In the genomic region with DNA sequence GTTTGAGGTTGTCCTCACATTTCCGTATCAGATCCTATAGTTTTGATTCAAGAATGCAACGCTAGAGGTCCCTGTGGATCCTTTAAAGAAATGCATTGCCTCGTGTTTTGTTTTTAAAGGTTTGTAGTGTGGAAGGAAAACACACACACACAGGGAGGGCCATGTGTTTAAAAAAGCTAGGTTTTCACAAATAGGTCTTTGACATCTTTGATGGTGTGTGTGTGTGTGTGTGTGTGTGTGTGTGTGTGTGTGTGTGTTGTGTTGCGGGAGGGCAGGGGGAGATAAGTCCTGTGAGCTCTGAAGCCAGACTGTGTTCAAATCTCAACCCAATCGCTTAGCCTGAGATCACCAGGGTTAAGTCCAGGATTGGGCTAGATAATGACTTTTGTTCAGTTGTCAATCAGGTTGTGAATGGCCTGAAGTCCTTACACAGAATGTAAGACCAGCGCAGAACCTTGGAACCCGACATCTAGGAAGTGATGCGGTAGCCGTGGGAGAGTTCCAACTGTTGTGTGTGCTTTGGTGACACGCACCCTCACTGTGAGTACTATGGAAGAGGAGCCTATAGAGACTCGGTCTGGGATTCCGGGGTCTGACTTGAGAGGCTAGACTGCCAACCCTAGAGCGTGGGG, we compare ENCODE assay signal across 8 mouse cellular contexts. TPM values are rescaled to one million over a fixed set of nuclear protein-coding genes. Genes with fewer than 3 reads are reported as not detected.
A peak's percentile ranks its signal among the peaks of the same experiment; 100 is the strongest.
DNase-seq lines count a peak whose midpoint lies in the region; ATAC-seq and TF ChIP-seq lines count a peak whose summit lies in the region.

No protein-coding gene starts in this region.

- ATAC-seq in hindbrain, postnatal 0 days: peak; percentile 50; the same call in 1 of the 2 replicates
- ATAC-seq in megakaryocyte, adult 5-6 weeks (ENCODE audit: poor library complexity, severe bottlenecking): peak; percentile 30
- ATAC-seq in stomach, postnatal 0 days (ENCODE audit: low FRiP score, low TSS enrichment): peak; percentile 69

- no peaks in the 10 kb centered on the region for H3K27me3 ChIP-seq in heart, adult 2 months (ENCODE audit: control insufficient read depth, insufficient read depth, low read length)
- peaks cover 36% of the 10 kb centered on the region for H3K27me3 ChIP-seq in embryonic facial prominence, embryonic 10.5 days (replicated peaks; ENCODE audit: low read depth, poor library complexity, severe bottlenecking)
- H3K27me3 ChIP-seq in hindbrain, postnatal 0 days (ENCODE audit: insufficient read depth, low read length): peaks cover 21% of the 10 kb centered on the region
- no peaks in the 10 kb centered on the region for H3K27me3 ChIP-seq in stomach, postnatal 0 days (ENCODE audit: control insufficient read depth, insufficient read depth, low read length)

- H3K9me3 ChIP-seq in embryonic facial prominence, embryonic 10.5 days: no peaks in the 10 kb centered on the region
- H3K9me3 ChIP-seq in hindbrain, postnatal 0 days (ENCODE audit: low read length): no peaks in the 10 kb centered on the region
- no peaks in the 10 kb centered on the region for H3K9me3 ChIP-seq in stomach, postnatal 0 days (ENCODE audit: control insufficient read depth, low read length)

- peak overlapping the region; percentile 75 for H3K27ac ChIP-seq in heart, adult 2 months
- peak overlapping the region; percentile 76 for H3K27ac ChIP-seq in embryonic facial prominence, embryonic 10.5 days (replicated peaks)
- no peak overlapping the region for H3K27ac ChIP-seq in hindbrain, postnatal 0 days
- no peak overlapping the region for H3K27ac ChIP-seq in stomach, postnatal 0 days (replicated peaks)

- WGBS in heart, adult 2 months: 3% methylated on average over 13 of the region's 13 CpGs
- 4% methylated on average over 13 of the region's 13 CpGs for WGBS in embryonic facial prominence, embryonic 10.5 days
- under 1% methylated on average over 13 of the region's 13 CpGs for WGBS in hindbrain, postnatal 0 days
- 6% methylated on average over 13 of the region's 13 CpGs for WGBS in stomach, postnatal 0 days

- no peak for TF ChIP-seq POLR2A in heart, adult 2 months (IDR thresholded peaks at IDR 0.05; ENCODE audit: insufficient read depth, low read depth, low read length)

- H3K4me3 ChIP-seq in heart, adult 2 months: peak overlapping the region; percentile 32
- H3K4me3 ChIP-seq in embryonic facial prominence, embryonic 10.5 days: peak overlapping the region; percentile 54
- H3K4me3 ChIP-seq in hindbrain, postnatal 0 days (ENCODE audit: low read length): peak overlapping the region; percentile 29
- peak overlapping the region; percentile 35 for H3K4me3 ChIP-seq in stomach, postnatal 0 days (ENCODE audit: low read depth, low read length)

- no peak for TF ChIP-seq EP300 in heart, adult 2 months (IDR thresholded peaks at IDR 0.05; ENCODE audit: insufficient read depth, low read depth, low read length)
- TF ChIP-seq EP300 in stomach, postnatal 0 days (optimal IDR thresholded peaks at IDR 0.05): no peak

- H3K9ac ChIP-seq in heart, adult 2 months (ENCODE audit: low read depth, low read length): peak overlapping the region; percentile 57
- H3K9ac ChIP-seq in hindbrain, postnatal 0 days (replicated peaks; ENCODE audit: low read length): no peak overlapping the region
- peak overlapping the region; percentile 27; the same call in 1 of the 2 replicates for H3K9ac ChIP-seq in stomach, postnatal 0 days (ENCODE audit: low read length)

- intact Hi-C loops in heart, adult 2 months (cut with DNase I): loop anchor here (1.0 to 5.0 kb wide), 5 partner anchors 78 to 582 kb away; no protein-coding TSS in a partner anchor
- intact Hi-C loops in heart, postnatal 25 days (cut with DNase I): loop anchor here (1.0 to 10.0 kb wide), 4 partner anchors 73 to 585 kb away; no protein-coding TSS in a partner anchor

- H3K36me3 ChIP-seq in heart, adult 2 months (ENCODE audit: control insufficient read depth, insufficient read depth, low read length): no peaks in the 10 kb centered on the region
- no peaks in the 10 kb centered on the region for H3K36me3 ChIP-seq in embryonic facial prominence, embryonic 10.5 days (replicated peaks)
- H3K36me3 ChIP-seq in hindbrain, postnatal 0 days (ENCODE audit: insufficient read depth, low read length): no peaks in the 10 kb centered on the region
- H3K36me3 ChIP-seq in stomach, postnatal 0 days (ENCODE audit: control insufficient read depth, insufficient read depth, low read length): no peaks in the 10 kb centered on the region

- peak; percentile 62 for TF ChIP-seq CTCF in heart, adult 2 months (IDR thresholded peaks at IDR 0.05)
- TF ChIP-seq CTCF in hindbrain, postnatal 0 days (IDR thresholded peaks at IDR 0.05; ENCODE audit: low read depth): peak; percentile 68
- TF ChIP-seq CTCF in stomach, postnatal 0 days (IDR thresholded peaks at IDR 0.05; ENCODE audit: low read depth): peak; percentile 72

- DNase-seq in heart, adult 2 months: no peak
- no peak for DNase-seq in heart, postnatal 25 days (ENCODE audit: low spot score)
- peak; percentile 82 for DNase-seq in CD4-positive, CD25-positive, alpha-beta regulatory T cell, adult 2 months (ENCODE audit: low read depth, low spot score)
- DNase-seq in embryonic facial prominence, embryonic 10.5 days (ENCODE audit: low spot score): peak; percentile 47
- DNase-seq in hindbrain, postnatal 0 days (ENCODE audit: low spot score): peak; percentile 81
- DNase-seq in stomach, postnatal 0 days (ENCODE audit: low spot score): peak; percentile 26
- no peak for DNase-seq in testis, postnatal 10 days (ENCODE audit: low spot score)

- no peaks in the 10 kb centered on the region; the same call in 1 of the 2 replicates for H3K4me1 ChIP-seq in heart, adult 2 months (ENCODE audit: control insufficient read depth, insufficient read depth, low read length)
- peaks cover 26% of the 10 kb centered on the region for H3K4me1 ChIP-seq in embryonic facial prominence, embryonic 10.5 days
- H3K4me1 ChIP-seq in hindbrain, postnatal 0 days (ENCODE audit: insufficient read depth, low read length): no peaks in the 10 kb centered on the region
- H3K4me1 ChIP-seq in stomach, postnatal 0 days (replicated peaks; ENCODE audit: control insufficient read depth, insufficient read depth): no peaks in the 10 kb centered on the region

- no peaks in the 10 kb centered on the region for H3K79me2 ChIP-seq in heart, adult 2 months (replicated peaks; ENCODE audit: control insufficient read depth, insufficient read depth, low read length)

- H3K4me2 ChIP-seq in hindbrain, postnatal 0 days (ENCODE audit: low read depth, low read length): peak overlapping the region; percentile 60
- H3K4me2 ChIP-seq in stomach, postnatal 0 days (replicated peaks; ENCODE audit: low read depth): peak overlapping the region; percentile 62

RNA-seq across cellular contexts. Expression of a gene that starts 8.4 kb away (rescaled TPM):
- under 1 TPM; 0.52 to 0.76 TPM for total RNA-seq in heart, adult 2 months (2021)
- polyA plus RNA-seq in heart, adult 2 months (2012; rRNA removed): 2.4 and 3.0 TPM in 2 replicates
- under 1 TPM; 0.39 to 0.60 TPM for total RNA-seq in heart, postnatal 25 days (2021)
- 1.6 and 1.7 TPM in 2 replicates for polyA plus RNA-seq in embryonic facial prominence, embryonic 10.5 days (2016; fragmentation: Nextera tagmentation; extraction: Ambion mirVana)
- not detected in 2 replicates for total RNA-seq in hindbrain, postnatal 0 days (2014; rRNA removed)
- 0.39 and 0.55 TPM in 2 replicates for polyA plus RNA-seq in hindbrain, postnatal 0 days (2015; fragmentation: Nextera tagmentation; extraction: Ambion mirVana)
- total RNA-seq in megakaryocyte, adult 5-6 weeks (2015): 1.1 and 2.8 TPM in 2 replicates
- 2.1 and 3.7 TPM in 2 replicates for total RNA-seq in megakaryocyte, adult 5-6 weeks (2017)
- polyA plus RNA-seq in stomach, postnatal 0 days (2015; fragmentation: Nextera tagmentation; extraction: Ambion mirVana): 0.24 and 0.52 TPM in 2 replicates

RNA-seq across cellular contexts. Expression of a gene that starts 16.5 kb away (rescaled TPM):
- total RNA-seq in heart, adult 2 months (2021): 10 to 100 TPM; 85.7 to 93.3 TPM
- polyA plus RNA-seq in heart, adult 2 months (2012; rRNA removed): 77.2 and 121 TPM in 2 replicates
- total RNA-seq in heart, postnatal 25 days (2021): 10 to 100 TPM; 64.4 to 68.6 TPM
- 32.4 and 40.5 TPM in 2 replicates for polyA plus RNA-seq in embryonic facial prominence, embryonic 10.5 days (2016; fragmentation: Nextera tagmentation; extraction: Ambion mirVana)
- total RNA-seq in hindbrain, postnatal 0 days (2014; rRNA removed): 25.3 and 27.5 TPM in 2 replicates
- polyA plus RNA-seq in hindbrain, postnatal 0 days (2015; fragmentation: Nextera tagmentation; extraction: Ambion mirVana): 48.0 and 48.8 TPM in 2 replicates
- total RNA-seq in megakaryocyte, adult 5-6 weeks (2015): 263 and 307 TPM in 2 replicates
- 140 and 147 TPM in 2 replicates for total RNA-seq in megakaryocyte, adult 5-6 weeks (2017)
- 139 and 140 TPM in 2 replicates for polyA plus RNA-seq in stomach, postnatal 0 days (2015; fragmentation: Nextera tagmentation; extraction: Ambion mirVana)

Comparison
In these comparisons a context has a peak if more than half of its experiments do, and no peak if none do; other contexts are left out.
1. DNase-seq: peak in CD4-positive, CD25-positive, alpha-beta regulatory T cell, adult 2 months (single experiment), embryonic facial prominence, embryonic 10.5 days (single experiment), hindbrain, postnatal 0 days (single experiment) and stomach, postnatal 0 days (single experiment); none in heart, adult 2 months (0 of 2), heart, postnatal 25 days (single experiment) and testis, postnatal 10 days (single experiment).
2. H3K27ac ChIP-seq: peak in heart, adult 2 months (single experiment) and embryonic facial prominence, embryonic 10.5 days (single experiment); none in hindbrain, postnatal 0 days (single experiment) and stomach, postnatal 0 days (single experiment).
3. Peak in every context shown above with its lines, with median percentiles within 50 percentile points of each other: H3K4me3 ChIP-seq, CTCF ChIP-seq and ATAC-seq.